Mouse (Mus musculus) layer of hippocampus, adult 18-20 months (tissue): ENCODE results near the gene Agpat2. TPM values are rescaled to one million over a fixed set of nuclear protein-coding genes. Genes with fewer than 3 reads are reported as not detected.

ENCODE experiments used
- DNase-seq, 2 experiments: peaks; one replicate each; pipeline ENCODE4 v3.0.0; 2022; ENCODE audit warnings: low spot score in 2 of 2
- total RNA-seq, 2 experiments: library from RNA; stranded (reverse); gene quantifications; 2 replicates each; pipeline ENCODE4 v1.2.3; 2021

Gene Agpat2
- total RNA-seq, 2 experiments from 2014 or later: 2.1 to 2.5 TPM

- DNase-seq: no peak
These were observed 28.4 kb downstream of the Agpat2 start for GRCm38 (mm10) chr2:26575865-26576264.

GRCm38 (mm10) chr2:26575378-26575777, 28.8 kb downstream of the Agpat2 start:
- DNase-seq: no peak

GRCm38 (mm10) chr2:26574862-26575261, 29.4 kb downstream of the Agpat2 start:
- DNase-seq: no peak

- no peak for DNase-seq
These were observed 30.4 kb downstream of the Agpat2 start for GRCm38 (mm10) chr2:26573807-26574206.

GRCm38 (mm10) chr2:26573396-26573795, 30.8 kb downstream of the Agpat2 start:
- DNase-seq: no peak

- no peak for DNase-seq
These were observed 32.4 kb downstream of the Agpat2 start for GRCm38 (mm10) chr2:26571826-26572225.

GRCm38 (mm10) chr2:26571400-26571799, 32.8 kb downstream of the Agpat2 start:
- DNase-seq: no peak

- peak in 1 of 2 experiments; percentile 60 for DNase-seq
These were observed 34.2 kb downstream of the Agpat2 start for GRCm38 (mm10) chr2:26570034-26570433.

- peak in 1 of 2 experiments; percentile 42 for DNase-seq
These were observed 38.0 kb downstream of the Agpat2 start for GRCm38 (mm10) chr2:26566221-26566620.

- DNase-seq: peak in 1 of 2 experiments; percentile 53
These were observed 42.7 kb downstream of the Agpat2 start for GRCm38 (mm10) chr2:26561351-26562016.

GRCm38 (mm10) chr2:26560506-26560905, 43.7 kb downstream of the Agpat2 start:
- DNase-seq: no peak

GRCm38 (mm10) chr2:26556535-26556993, 47.7 kb downstream of the Agpat2 start:
- DNase-seq: no peak

- peak; percentile 60 to 81 for DNase-seq
These were observed 49.1 kb downstream of the Agpat2 start for GRCm38 (mm10) chr2:26555076-26555475.

- DNase-seq: no peak
These were observed 50.3 kb downstream of the Agpat2 start for GRCm38 (mm10) chr2:26553904-26554303.

GRCm38 (mm10) chr2:26552066-26552465, 52.2 kb downstream of the Agpat2 start:
- DNase-seq: no peak

- no peak for DNase-seq
These were observed 52.8 kb downstream of the Agpat2 start for GRCm38 (mm10) chr2:26551446-26551845.

GRCm38 (mm10) chr2:26550777-26551176, 53.4 kb downstream of the Agpat2 start:
- DNase-seq: no peak

- no peak for DNase-seq
These were observed 54.0 kb downstream of the Agpat2 start for GRCm38 (mm10) chr2:26550205-26550604.

GRCm38 (mm10) chr2:26549801-26550200, 54.4 kb downstream of the Agpat2 start:
- no peak for DNase-seq

- peak in 1 of 2 experiments; percentile 29 for DNase-seq
These were observed 56.7 kb downstream of the Agpat2 start for GRCm38 (mm10) chr2:26547481-26547880.

GRCm38 (mm10) chr2:26544265-26544664, 60.0 kb downstream of the Agpat2 start:
- DNase-seq: no peak

GRCm38 (mm10) chr2:26543768-26544167, 60.4 kb downstream of the Agpat2 start:
- DNase-seq: no peak

- no peak for DNase-seq
These were observed 61.1 kb downstream of the Agpat2 start for GRCm38 (mm10) chr2:26543155-26543554.
